Mouse (Mus musculus) adrenal gland, postnatal 36 days (tissue): Measurements from ENCODE around the gene Axl. TPM values are rescaled to one million over a fixed set of nuclear protein-coding genes. Genes with fewer than 3 reads are reported as not detected.
A peak's percentile ranks its signal among the peaks of the same experiment; 100 is the strongest.

ENCODE experiments used
- DNase-seq, 2 experiments: peaks; one replicate each; pipeline ENCODE4 v3.0.0; 2021; ENCODE audit warnings: mixed read lengths in 1 of 2
- microRNA-seq: library from miRNA; unstranded; fragments of <30 nt; microRNA quantifications from one replicate; pipeline ENCODE4 v1.2.0, GENCODE M21; 2021
- total RNA-seq, 2 experiments: library from RNA; stranded (reverse); gene quantifications; 2 replicates each; pipeline ENCODE4 v1.2.3; 2021

Gene Axl
- total RNA-seq, 2 experiments from 2014 or later: 50.7 to 63.4 TPM

DNA sequence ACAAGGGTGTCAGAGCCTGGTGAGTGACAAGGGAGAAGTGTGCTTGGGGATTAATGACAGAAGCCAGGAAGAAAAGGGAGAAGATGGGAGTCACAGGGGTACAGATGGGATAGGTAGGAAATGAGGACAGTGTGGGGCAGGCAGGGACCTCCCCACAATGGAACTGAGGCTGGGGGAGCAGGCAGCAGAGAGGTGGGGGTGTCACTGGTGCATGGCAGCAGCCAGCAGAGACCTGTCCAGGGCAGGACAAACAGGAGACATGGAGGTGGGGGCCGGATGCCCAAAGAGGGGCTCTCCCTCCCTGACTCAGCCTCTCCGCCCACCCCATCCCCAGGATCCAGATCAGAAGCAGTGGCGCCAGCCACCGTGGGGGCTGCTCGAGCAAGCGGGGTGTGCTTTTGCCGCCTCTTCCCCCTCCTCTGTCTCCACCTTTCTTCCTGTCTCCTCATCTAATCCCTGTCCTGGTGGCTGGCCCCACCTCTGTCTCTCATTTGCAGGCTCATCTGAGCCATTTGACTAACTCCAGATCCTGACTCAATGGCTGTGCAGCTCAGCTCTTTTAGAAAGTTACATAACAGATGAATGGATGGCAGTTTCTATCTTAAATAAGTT lies 77.9 kb downstream of the Axl start:
- DNase-seq: peak in 1 of 2 experiments; percentile 45

DNA sequence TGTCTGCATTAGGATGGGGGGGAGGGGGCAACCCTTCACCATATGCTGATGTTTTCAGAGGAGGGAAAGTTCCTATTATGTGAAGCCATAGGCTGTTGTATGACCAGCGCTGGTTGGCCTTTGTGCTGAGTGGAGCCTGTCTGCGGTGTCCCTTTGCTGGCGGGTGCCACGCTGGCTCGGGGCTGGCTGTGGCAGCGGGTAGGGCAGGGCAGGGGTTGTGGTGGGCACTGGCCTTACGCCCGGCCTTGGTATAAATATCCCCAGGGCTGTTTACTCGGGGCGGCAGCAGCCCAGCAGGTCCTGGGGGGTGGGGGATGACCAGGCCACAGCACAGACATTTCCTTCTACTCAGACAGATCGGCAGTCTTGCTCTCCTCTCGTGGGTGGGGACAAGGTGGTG lies 78.5 kb downstream of the Axl start:
- DNase-seq: peak in 1 of 2 experiments; percentile 31

DNA sequence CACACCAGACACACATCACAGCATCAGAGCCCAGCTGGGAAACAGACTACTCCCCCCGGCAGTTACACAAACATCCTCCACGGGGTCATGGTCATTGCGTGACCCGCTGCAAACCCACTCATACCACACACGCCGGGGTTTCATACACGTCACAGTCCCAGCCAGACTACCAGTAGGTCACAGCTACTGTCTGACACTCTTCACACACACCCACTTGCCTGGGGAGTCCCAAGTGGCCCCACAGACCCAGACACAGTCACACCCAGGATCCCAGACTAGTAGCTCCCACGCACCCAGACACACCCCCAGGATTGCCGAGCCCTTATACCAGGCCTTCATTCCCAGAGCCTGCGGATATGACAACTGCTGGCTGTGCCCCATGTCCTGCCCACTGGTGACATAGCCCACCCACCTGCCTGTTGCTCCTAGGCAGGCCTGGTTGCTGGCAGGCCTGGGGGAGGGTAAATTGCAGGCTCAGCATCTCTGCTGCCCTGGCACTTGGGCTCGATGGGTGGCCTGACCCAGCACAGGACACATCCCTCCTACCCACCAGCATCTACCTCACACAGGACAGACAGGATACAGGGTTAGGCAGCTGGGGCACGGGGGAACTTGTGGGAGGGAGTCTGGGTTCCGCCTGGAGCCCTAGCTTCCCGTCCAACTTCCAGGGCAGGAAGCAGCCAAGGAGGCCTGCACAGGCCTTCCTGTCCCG lies 80.8 kb downstream of the Axl start:
- DNase-seq: peak; percentile 49 to 66

Small RNAs within 50 kb of the gene (microRNA-seq; reads per million reads assigned to microRNA genes)
- not detected for gene Gm24865

Other genes with a start within 250 kb of the Axl start
- 1 to 10 TPM; 1.4 to 2.4 TPM for gene Ceacam2, start 248.8 kb downstream of the Axl start, total RNA-seq
- not detected for gene Erich4, start 172.8 kb downstream of the Axl start, total RNA-seq
- gene Dmac2, start 169.3 kb downstream of the Axl start, total RNA-seq: 10 to 100 TPM; 22.1 to 25.3 TPM
- gene B3gnt8, start 162.1 kb downstream of the Axl start, total RNA-seq: 1 to 10 TPM; 1.8 to 2.0 TPM
- gene Bckdha, start 129.7 kb downstream of the Axl start, total RNA-seq: 100 to 1,000 TPM; 176 to 245 TPM
- gene Exosc5, start 129.5 kb downstream of the Axl start, total RNA-seq: 10 to 100 TPM; 39.6 to 54.0 TPM
- not detected for gene Tmem91, start 113.5 kb downstream of the Axl start, total RNA-seq
- gene B9d2, start 107.9 kb downstream of the Axl start, total RNA-seq: 10 to 100 TPM; 15.3 to 18.0 TPM
- 10 to 100 TPM; 35.5 to 48.9 TPM for gene Tgfb1, start 101.7 kb downstream of the Axl start, total RNA-seq
- 10 to 100 TPM; 45.9 to 49.0 TPM for gene Ccdc97, start 69.6 kb downstream of the Axl start, total RNA-seq
- 100 to 1,000 TPM; 102 to 113 TPM for gene Hnrnpul1, start 33.9 kb downstream of the Axl start, total RNA-seq
- 1 to 10 TPM; 1.9 to 2.5 TPM for gene Cyp2s1, start 28.2 kb upstream of the Axl start, total RNA-seq
- 1 to 10 TPM; 3.9 to 7.6 TPM for gene Cyp2b10, start 108.9 kb upstream of the Axl start, total RNA-seq